In the genomic region with DNA sequence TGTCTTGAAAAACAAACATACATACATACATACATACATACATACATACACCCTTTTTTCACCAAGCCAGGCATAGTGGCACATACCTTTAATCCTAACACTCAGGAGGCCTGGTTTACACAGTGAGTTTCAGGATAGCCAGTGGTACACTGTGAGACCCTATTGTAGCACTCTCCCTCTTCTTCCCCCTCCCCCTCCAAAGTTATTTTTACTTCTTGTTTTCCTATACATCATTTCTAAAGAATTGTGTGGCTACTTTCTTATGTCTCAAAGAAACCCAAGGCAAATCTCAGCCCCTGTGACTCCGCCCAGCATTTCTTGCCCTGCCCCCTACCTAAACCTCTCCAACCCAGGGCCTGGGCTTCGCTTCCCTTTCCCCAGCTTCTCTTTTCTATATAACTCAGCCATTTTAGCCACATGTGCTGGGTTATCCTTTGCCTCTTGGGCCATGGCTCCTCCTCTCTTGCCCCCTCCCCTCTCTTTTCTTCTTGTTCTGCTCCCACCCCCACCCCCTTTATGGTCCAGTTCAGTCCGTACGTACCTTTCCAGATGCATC, we compare ENCODE assay signal across 28 mouse cellular contexts. TPM values are rescaled to one million over a fixed set of nuclear protein-coding genes. Genes with fewer than 3 reads are reported as not detected.
DNase-seq lines count a peak whose midpoint lies in the region; ATAC-seq and TF ChIP-seq lines count a peak whose summit lies in the region.
"Had no signal": no experiment of that assay in that cellular context is flagged by ENCODE, and none has a peak within 500 bp of the region (broad histone marks: within the 10 kb centered on the region; RNA-seq: fewer than 3 reads in every experiment).

No protein-coding gene starts in this region.

- H3K79me2 ChIP-seq in CH12.LX (replicated peaks; ENCODE audit: control insufficient read depth, extremely low read depth, insufficient read depth, poor library complexity, severe bottlenecking), result no peaks in the 10 kb centered on the region

- TF ChIP-seq EP300 in CH12.LX (IDR thresholded peaks at IDR 0.05; ENCODE audit: low read length), result peak; percentile 51

- dilution Hi-C loops in CH12.LX (cut with MboI; ENCODE audit: extremely low pct_ligation_motif_present, extremely low pct_unique_long_range_greater_than_20kb, low sequenced_read_pairs), result no loop called here

- in situ Hi-C loops in CH12.LX (cut with MboI; ENCODE audit: low pct_ligation_motif_present, low pct_unique_long_range_greater_than_20kb, low sequenced_read_pairs), result loop anchor here (10.0 kb wide), 1 partner anchor 79 kb away; no protein-coding TSS in a partner anchor

- TF ChIP-seq RAD21 in CH12.LX (IDR thresholded peaks at IDR 0.05; ENCODE audit: low read depth, low read length), result no peak

- TF ChIP-seq CTCF in CH12.LX (conservative IDR thresholded peaks at IDR 0.05 in 1 of 2, IDR thresholded peaks at IDR 0.05 in 1 of 2; ENCODE audit: low read depth in 2 of 2, low read length in 2 of 2), result no peak

- no peaks in the 10 kb centered on the region for H3K27me3 ChIP-seq in CH12.LX (replicated peaks)

- H3K4me2 ChIP-seq in CH12.LX (ENCODE audit: insufficient read depth, low read depth, poor library complexity, severe bottlenecking), result peak overlapping the region; percentile 48
- H3K4me2 ChIP-seq: embryonic facial prominence, embryonic 13.5 days; forebrain, embryonic 12.5 days; hindbrain, embryonic 12.5 days had no signal

- DNase-seq in CH12.LX (ENCODE audit: extremely low read depth) (peak; percentile 86), ES-CJ7 (ENCODE audit: low read depth, low spot score) (peak; percentile 83), ZHBTc4 (ENCODE audit: low read depth, low spot score) (peak; percentile 82)
- DNase-seq in spleen, adult 12 weeks (ENCODE audit: low spot score), result no peak
- DNase-seq in adrenal gland, postnatal 36 days, result no peak
- DNase-seq: adrenal gland, adult 8-10 months; cerebellum, adult 11 months; cerebellum, adult 9-10 months; cerebellum, postnatal 25 days; gastrocnemius, postnatal 14 days; heart, postnatal 10 days; heart, postnatal 4 days had no signal

- ATAC-seq in megakaryocyte progenitor cell, adult 5-6 weeks (replicated peaks; ENCODE audit: poor library complexity), result peak; percentile 45; the same call in 1 of the 2 replicates
- no peak for ATAC-seq in activated CD4-positive, CD25-positive, alpha-beta regulatory T cell, adult 4 months
- ATAC-seq: forebrain, embryonic 16.5 days; hindbrain, embryonic 16.5 days; inflammation-experienced regulatory T-cells, adult 6 months; intestine, postnatal 0 days had no signal

- peaks cover 0 to under 1% of the 10 kb centered on the region in 2 experiments for H3K36me3 ChIP-seq in CH12.LX (replicated peaks in 1 of 2; ENCODE audit: control insufficient read depth in 1 of 2, insufficient read depth in 1 of 2, low read length in 1 of 2)
- H3K36me3 ChIP-seq: embryonic facial prominence, embryonic 13.5 days; forebrain, embryonic 12.5 days; G1E; heart, embryonic 10.5 days; hindbrain, embryonic 12.5 days had no signal

- H3K4me3 ChIP-seq in CH12.LX (replicated peaks in 1 of 3; ENCODE audit: low read depth in 2 of 3, low read length in 2 of 3, poor library complexity in 1 of 3), result peak overlapping the region; percentile 28 to 49 (median 46)
- H3K4me3 ChIP-seq: embryonic facial prominence, embryonic 13.5 days; forebrain, embryonic 12.5 days; heart, embryonic 10.5 days; hindbrain, embryonic 12.5 days had no signal

- H3K27ac ChIP-seq in CH12.LX (ENCODE audit: insufficient read depth, low read depth), result peak overlapping the region; percentile 92
- H3K27ac ChIP-seq: embryonic facial prominence, embryonic 13.5 days; forebrain, embryonic 12.5 days; heart, embryonic 10.5 days; hindbrain, embryonic 12.5 days had no signal

- TF ChIP-seq POLR2A in CH12.LX (IDR thresholded peaks at IDR 0.05; ENCODE audit: low read depth, low read length), result peak; percentile 46

- no peaks in the 10 kb centered on the region for H3K9me3 ChIP-seq in CH12.LX (replicated peaks; ENCODE audit: low read length)
- H3K9me3 ChIP-seq: embryonic facial prominence, embryonic 13.5 days; forebrain, embryonic 12.5 days; G1E; heart, embryonic 10.5 days; hindbrain, embryonic 12.5 days had no signal

- peak overlapping the region; percentile 53; the same call in 1 of the 2 replicates for H3K9ac ChIP-seq in CH12.LX (ENCODE audit: insufficient read depth, low read depth)
- H3K9ac ChIP-seq: embryonic facial prominence, embryonic 13.5 days; forebrain, embryonic 12.5 days; hindbrain, embryonic 12.5 days had no signal

- peaks cover 3 to 43% of the 10 kb centered on the region in 2 experiments; a peak in 2 of 4 replicates for H3K4me1 ChIP-seq in CH12.LX (ENCODE audit: control insufficient read depth in 1 of 2, insufficient read depth in 2 of 2)
- H3K4me1 ChIP-seq: embryonic facial prominence, embryonic 13.5 days; forebrain, embryonic 12.5 days; hindbrain, embryonic 12.5 days had no signal

TF ChIP-seq in CH12.LX, 34 proteins besides CTCF, POLR2A, EP300 and RAD21 (continues in another document):
- no peak for TF ChIP-seq E2F4 (IDR thresholded peaks at IDR 0.05; ENCODE audit: insufficient replicate concordance, low read depth, low read length)
- TF ChIP-seq MEF2A (IDR thresholded peaks at IDR 0.05; ENCODE audit: borderline replicate concordance, low read depth, low read length), result peak; percentile 95
- peak; percentile 35; the same call in 1 of the 2 replicates for TF ChIP-seq MAX (IDR thresholded peaks at IDR 0.05; ENCODE audit: low read length)
- peak; percentile 51; the same call in 1 of the 2 replicates for TF ChIP-seq RCOR1 (conservative IDR thresholded peaks at IDR 0.05; ENCODE audit: low read depth, low read length)
- TF ChIP-seq KAT2A (IDR thresholded peaks at IDR 0.05; ENCODE audit: insufficient replicate concordance, low read length), result no peak
- TF ChIP-seq NRF1 (IDR thresholded peaks at IDR 0.05; ENCODE audit: low read depth, low read length), result peak; percentile 34; the same call in 1 of the 2 replicates
- TF ChIP-seq BHLHE40 (IDR thresholded peaks at IDR 0.05; ENCODE audit: low read depth, low read length), result 0 out of 2 replicates have a peak, but pooled peaks have one; percentile 11
- TF ChIP-seq MYC (IDR thresholded peaks at IDR 0.05; ENCODE audit: low read depth, low read length), result peak; percentile 48; the same call in 1 of the 2 replicates
- TF ChIP-seq CHD2 (IDR thresholded peaks at IDR 0.05; ENCODE audit: low read length), result peak; percentile 73
- no peak; the same call in 1 of the 2 replicates for TF ChIP-seq JUN (IDR thresholded peaks at IDR 0.05; ENCODE audit: insufficient read depth, low read depth, low read length)
- TF ChIP-seq MAZ (IDR thresholded peaks at IDR 0.05; ENCODE audit: low read depth, low read length), result peak; percentile 87
- 0 out of 2 replicates have a peak, but pooled peaks have one; percentile 31 for TF ChIP-seq JUND (conservative IDR thresholded peaks at IDR 0.05; ENCODE audit: low read depth, low read length)
- TF ChIP-seq ELF1 (IDR thresholded peaks at IDR 0.05; ENCODE audit: low read depth, low read length), result 0 out of 2 replicates have a peak, but pooled peaks have one; percentile 15
- peak; percentile 62; the same call in 1 of the 2 replicates for TF ChIP-seq IRF4 (IDR thresholded peaks at IDR 0.05; ENCODE audit: low read depth, low read length)
- TF ChIP-seq ZKSCAN1 (IDR thresholded peaks at IDR 0.05; ENCODE audit: borderline replicate concordance, low read depth, low read length), result no peak
- TF ChIP-seq ZNF384 (IDR thresholded peaks at IDR 0.05; ENCODE audit: low read depth, low read length), result no peak
- TF ChIP-seq MXI1 (IDR thresholded peaks at IDR 0.05; ENCODE audit: low read depth, low read length), result no peak

RNA-seq across cellular contexts. Expression of a gene that starts 4.5 kb away (rescaled TPM):
- 0.84 and 1.1 TPM in 2 replicates for total RNA-seq in CH12.LX (2012; rRNA removed)
- total RNA-seq in CH12.LX (2014; rRNA removed), result 0.58 and 1.1 TPM in 2 replicates
- polyA plus RNA-seq in CH12.LX (2012; ENCODE audit: insufficient read length, low read depth), result 2.2 and 3.6 TPM in 2 replicates
- total RNA-seq in megakaryocyte progenitor cell, adult 5-6 weeks (2015), result not detected in 2 replicates
- total RNA-seq in megakaryocyte progenitor cell, adult 5-6 weeks (2017), result not detected in 2 replicates
- not detected for polyA plus RNA-seq in activated CD4-positive, CD25-positive, alpha-beta regulatory T cell, adult 4 months (2017; shearing (Covaris generic))
- total RNA-seq in adrenal gland, postnatal 36 days (2021), result not detected
- total RNA-seq: gastrocnemius, adult 18-20 months; gastrocnemius, postnatal 14 days had no signal
- polyA plus RNA-seq: G1E; intestine, postnatal 0 days had no signal

RNA-seq across cellular contexts. Expression of a gene that starts 7.1 kb away (rescaled TPM):
- total RNA-seq in CH12.LX (2012; rRNA removed) (not detected in 2 replicates), CH12.LX (2014; rRNA removed) (not detected in 2 replicates)
- 0.10 and 0.26 TPM in 2 replicates for polyA plus RNA-seq in CH12.LX (2012; ENCODE audit: insufficient read length, low read depth)
- 0.22 TPM in 1 of 2 replicates, not detected in the other for total RNA-seq in megakaryocyte progenitor cell, adult 5-6 weeks (2015)
- 0.25 TPM in 1 of 2 replicates, not detected in the other for total RNA-seq in megakaryocyte progenitor cell, adult 5-6 weeks (2017)
- polyA plus RNA-seq in activated CD4-positive, CD25-positive, alpha-beta regulatory T cell, adult 4 months (2017; shearing (Covaris generic)), result not detected
- total RNA-seq in adrenal gland, postnatal 36 days (2021), result 1 to 10 TPM; 1.5 to 3.3 TPM
- total RNA-seq: gastrocnemius, adult 18-20 months had no signal
- polyA plus RNA-seq: G1E; inflammation-experienced regulatory T-cells, adult 6 months had no signal

RNA-seq across cellular contexts. Expression of a gene that starts 12.8 kb away (rescaled TPM):
- total RNA-seq in CH12.LX (2012; rRNA removed) (not detected in 2 replicates), CH12.LX (2014; rRNA removed) (0.31 TPM in 1 of 2 replicates, not detected in the other)
- polyA plus RNA-seq in CH12.LX (2012; ENCODE audit: insufficient read length, low read depth), result 0.40 TPM in 1 of 2 replicates, not detected in the other
- total RNA-seq in megakaryocyte progenitor cell, adult 5-6 weeks (2015), result not detected in 2 replicates
- not detected in 2 replicates for total RNA-seq in megakaryocyte progenitor cell, adult 5-6 weeks (2017)
- not detected for polyA plus RNA-seq in activated CD4-positive, CD25-positive, alpha-beta regulatory T cell, adult 4 months (2017; shearing (Covaris generic))
- total RNA-seq in adrenal gland, postnatal 36 days (2021), result not detected
- total RNA-seq: adrenal gland, adult 8-10 months; adrenal gland, postnatal 4 days; heart, postnatal 10 days; heart, postnatal 4 days had no signal
- polyA plus RNA-seq: embryonic facial prominence, embryonic 13.5 days; forebrain, embryonic 12.5 days; G1E; gonadal fat pad, adult 2 months; heart, embryonic 14.5 days; inflammation-experienced regulatory T-cells, adult 6 months; intestine, postnatal 0 days had no signal

RNA-seq across cellular contexts. Expression of a gene that starts 29.4 kb away (rescaled TPM):
- not detected in 2 replicates for total RNA-seq in CH12.LX (2012; rRNA removed)
- total RNA-seq in CH12.LX (2014; rRNA removed), result not detected in 2 replicates
- not detected in 2 replicates for polyA plus RNA-seq in CH12.LX (2012; ENCODE audit: insufficient read length, low read depth)
- total RNA-seq in megakaryocyte progenitor cell, adult 5-6 weeks (2015), result not detected in 2 replicates
- not detected in 2 replicates for total RNA-seq in megakaryocyte progenitor cell, adult 5-6 weeks (2017)
- polyA plus RNA-seq in activated CD4-positive, CD25-positive, alpha-beta regulatory T cell, adult 4 months (2017; shearing (Covaris generic)), result not detected
- total RNA-seq in adrenal gland, postnatal 36 days (2021), result not detected
- total RNA-seq: adrenal gland, adult 8-10 months; adrenal gland, postnatal 4 days; gastrocnemius, adult 18-20 months; gastrocnemius, postnatal 14 days; heart, postnatal 10 days; heart, postnatal 4 days had no signal
- polyA plus RNA-seq: brain, embryonic 14.5 days; G1E; gonadal fat pad, adult 2 months; heart, embryonic 14.5 days; inflammation-experienced regulatory T-cells, adult 6 months; intestine, postnatal 0 days had no signal

RNA-seq across cellular contexts. Expression of a gene that starts 35.5 kb away (rescaled TPM):
- total RNA-seq in CH12.LX (2012; rRNA removed) (8.1 and 8.6 TPM in 2 replicates), CH12.LX (2014; rRNA removed) (8.5 and 8.6 TPM in 2 replicates)
- polyA plus RNA-seq in CH12.LX (2012; ENCODE audit: insufficient read length, low read depth), result 9.3 and 13.0 TPM in 2 replicates
- 3.3 and 5.5 TPM in 2 replicates for total RNA-seq in megakaryocyte progenitor cell, adult 5-6 weeks (2015)
- 6.2 and 8.6 TPM in 2 replicates for total RNA-seq in megakaryocyte progenitor cell, adult 5-6 weeks (2017)
- 1 to 10 TPM; 4.9 to 5.4 TPM for polyA plus RNA-seq in activated CD4-positive, CD25-positive, alpha-beta regulatory T cell, adult 4 months (2017; shearing (Covaris generic))
- 10 to 100 TPM in 1 of 2 experiments, 1 to 10 TPM in 1; 9.0 to 13.6 TPM for total RNA-seq in adrenal gland, postnatal 36 days (2021)

Comparison
In these comparisons a context has a peak if more than half of its experiments do, and no peak if none do; other contexts are left out.
1. DNase-seq: peak in CH12.LX (single experiment), ES-CJ7 (single experiment) and ZHBTc4 (single experiment); none in spleen, adult 12 weeks (single experiment) and adrenal gland, postnatal 36 days (0 of 2).